Mouse (Mus musculus): ENCODE measurements around the gene Tppp2. TPM values are rescaled to one million over a fixed set of nuclear protein-coding genes. Genes with fewer than 3 reads are reported as not detected.
A peak's percentile ranks its signal among the peaks of the same experiment; 100 is the strongest.

The Tppp2 gene
- polyA plus RNA-seq, 1 experiment, result not detected

GRCm38 (mm10) chr14:51886051-51886450, 32.2 kb upstream of the Tppp2 start:
- Histone ChIP-seq H3K27me3 (ENCODE audit: control insufficient read depth, insufficient read depth, low read length) (no peaks in the 10 kb centered on the region), H3K4me1 (ENCODE audit: control insufficient read depth, insufficient read depth, low read length) (peaks cover 4% of the 10 kb centered on the region; the same call in 1 of the 2 replicates), H3K4me3 (replicated peaks; ENCODE audit: insufficient read depth, low read depth, low read length) (no peak overlapping the region), H3K27ac (ENCODE audit: insufficient read depth, low read length) (no peak overlapping the region)
- TF ChIP-seq POLR2A (IDR thresholded peaks at IDR 0.05; ENCODE audit: borderline replicate concordance, insufficient read depth, low read length) (no peak), CTCF (IDR thresholded peaks at IDR 0.05; ENCODE audit: borderline replicate concordance, insufficient read depth, low read depth, low read length) (no peak)
- no peak for DNase-seq
- 44% methylated on average over 6 of the region's 6 CpGs for WGBS

GRCm38 (mm10) chr14:51889833-51890232, 28.4 kb upstream of the Tppp2 start:
- Histone ChIP-seq H3K4me3 (replicated peaks; ENCODE audit: insufficient read depth, low read depth, low read length) (no peak overlapping the region), H3K27me3 (ENCODE audit: control insufficient read depth, insufficient read depth, low read length) (no peaks in the 10 kb centered on the region), H3K27ac (ENCODE audit: insufficient read depth, low read length) (no peak overlapping the region), H3K4me1 (ENCODE audit: control insufficient read depth, insufficient read depth, low read length) (peaks cover 4% of the 10 kb centered on the region; the same call in 1 of the 2 replicates)
- no peak for TF ChIP-seq POLR2A (IDR thresholded peaks at IDR 0.05; ENCODE audit: borderline replicate concordance, insufficient read depth, low read length)
- TF ChIP-seq CTCF (IDR thresholded peaks at IDR 0.05; ENCODE audit: borderline replicate concordance, insufficient read depth, low read depth, low read length), result no peak
- 87% methylated on average over 6 of the region's 6 CpGs for WGBS
- DNase-seq, result no peak

DNA sequence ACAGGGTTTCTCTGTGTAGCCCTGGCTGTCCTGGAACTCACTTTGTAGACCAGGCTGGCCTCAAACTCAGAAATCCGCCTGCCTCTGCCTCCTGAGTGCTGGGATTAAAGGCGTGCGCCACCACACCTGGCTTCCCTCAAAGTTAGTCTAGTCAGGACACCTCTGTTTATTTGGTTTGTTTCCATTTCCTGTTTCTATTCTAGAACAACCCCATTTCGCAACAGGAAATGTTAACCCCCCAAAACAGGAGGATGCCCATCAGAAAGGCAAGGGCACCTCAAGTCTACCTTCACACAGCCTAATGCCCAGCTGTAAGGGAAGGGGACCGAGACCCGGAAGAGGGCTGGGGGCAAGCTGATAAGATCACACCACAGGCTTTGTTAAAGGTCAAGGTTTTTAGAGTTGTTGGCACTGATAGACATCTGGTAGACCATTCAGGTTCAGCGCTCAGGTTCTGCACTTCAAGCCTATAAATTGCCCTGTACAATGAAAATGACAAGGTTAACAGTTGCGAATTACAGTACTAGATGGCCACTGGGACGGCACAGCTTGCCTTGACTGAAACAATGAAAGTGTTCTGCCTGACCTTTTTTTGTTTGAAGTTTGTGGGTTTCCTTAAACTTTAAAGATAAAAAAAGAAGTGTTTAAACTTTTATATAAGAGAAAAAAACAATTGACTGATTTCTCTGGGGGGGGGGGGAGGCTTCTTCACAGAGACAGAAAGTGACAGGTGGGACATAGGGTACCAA, 25.9 kb upstream of the Tppp2 start, which contains the start of gene Slc39a2:
Gene Slc39a2, plus strand, starts transcription at position 699 of the 749 bp plus-strand sequence.
- 92% methylated on average over 9 of the region's 9 CpGs for WGBS
- Histone ChIP-seq H3K27ac (ENCODE audit: insufficient read depth, low read length) (no peak within 1 kb of the TSS), H3K4me1 (ENCODE audit: control insufficient read depth, insufficient read depth, low read length) (no peaks in the 10 kb centered on the region), H3K4me3 (replicated peaks; ENCODE audit: insufficient read depth, low read depth, low read length) (no peak within 1 kb of the TSS), H3K27me3 (ENCODE audit: control insufficient read depth, insufficient read depth, low read length) (no peaks in the 10 kb centered on the region)
- TF ChIP-seq POLR2A (IDR thresholded peaks at IDR 0.05; ENCODE audit: borderline replicate concordance, insufficient read depth, low read length) (no peak), CTCF (IDR thresholded peaks at IDR 0.05; ENCODE audit: borderline replicate concordance, insufficient read depth, low read depth, low read length) (no peak)
- DNase-seq, result no peak

- WGBS, result 49% methylated on average over 10 of the region's 10 CpGs
- no peak overlapping the region for H3K4me3 ChIP-seq (replicated peaks; ENCODE audit: insufficient read depth, low read depth, low read length)
- H3K27me3 ChIP-seq (ENCODE audit: control insufficient read depth, insufficient read depth, low read length), result no peaks in the 10 kb centered on the region
- H3K4me1 ChIP-seq (ENCODE audit: control insufficient read depth, insufficient read depth, low read length), result no peaks in the 10 kb centered on the region
- DNase-seq, result no peak
- H3K27ac ChIP-seq (ENCODE audit: insufficient read depth, low read length), result no peak overlapping the region
- TF ChIP-seq POLR2A (IDR thresholded peaks at IDR 0.05; ENCODE audit: borderline replicate concordance, insufficient read depth, low read length) (no peak), CTCF (IDR thresholded peaks at IDR 0.05; ENCODE audit: borderline replicate concordance, insufficient read depth, low read depth, low read length) (no peak)
These were observed 25.0 kb upstream of the Tppp2 start for GRCm38 (mm10) chr14:51893094-51893794.

- Histone ChIP-seq H3K4me3 (replicated peaks; ENCODE audit: insufficient read depth, low read depth, low read length) (no peak overlapping the region), H3K4me1 (ENCODE audit: control insufficient read depth, insufficient read depth, low read length) (no peaks in the 10 kb centered on the region), H3K27ac (ENCODE audit: insufficient read depth, low read length) (no peak overlapping the region), H3K27me3 (ENCODE audit: control insufficient read depth, insufficient read depth, low read length) (no peaks in the 10 kb centered on the region)
- TF ChIP-seq CTCF (IDR thresholded peaks at IDR 0.05; ENCODE audit: borderline replicate concordance, insufficient read depth, low read depth, low read length), result no peak
- TF ChIP-seq POLR2A (IDR thresholded peaks at IDR 0.05; ENCODE audit: borderline replicate concordance, insufficient read depth, low read length), result no peak
- DNase-seq, result no peak
- 70% methylated on average over 3 of the region's 3 CpGs for WGBS
These were observed 24.4 kb upstream of the Tppp2 start for GRCm38 (mm10) chr14:51893809-51894208.

DNA sequence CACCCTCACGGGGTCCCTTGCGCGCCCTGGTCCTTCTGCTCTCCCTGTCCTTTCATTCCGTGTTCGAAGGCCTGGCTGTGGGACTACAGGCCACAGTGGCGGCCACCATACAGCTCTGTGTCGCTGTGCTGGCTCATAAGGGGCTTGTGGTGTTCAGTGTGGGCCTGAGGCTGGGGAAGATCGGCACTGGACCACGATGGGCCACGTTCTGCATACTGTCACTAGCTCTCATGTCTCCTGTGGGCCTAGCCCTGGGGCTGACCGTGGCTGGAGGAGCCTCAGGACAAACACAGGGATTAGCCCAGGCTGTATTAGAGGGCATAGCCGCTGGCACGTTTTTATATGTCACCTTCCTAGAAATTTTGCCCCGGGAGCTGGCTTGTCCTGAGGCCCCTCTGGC, 23.2 kb upstream of the Tppp2 start:
- Histone ChIP-seq H3K27me3 (ENCODE audit: control insufficient read depth, insufficient read depth, low read length) (no peaks in the 10 kb centered on the region), H3K4me3 (replicated peaks; ENCODE audit: insufficient read depth, low read depth, low read length) (no peak overlapping the region), H3K4me1 (ENCODE audit: control insufficient read depth, insufficient read depth, low read length) (no peaks in the 10 kb centered on the region), H3K27ac (ENCODE audit: insufficient read depth, low read length) (no peak overlapping the region)
- TF ChIP-seq CTCF (IDR thresholded peaks at IDR 0.05; ENCODE audit: borderline replicate concordance, insufficient read depth, low read depth, low read length) (no peak), POLR2A (IDR thresholded peaks at IDR 0.05; ENCODE audit: borderline replicate concordance, insufficient read depth, low read length) (no peak)
- 82% methylated on average over 14 of the region's 14 CpGs for WGBS
- DNase-seq, result no peak

- no peak overlapping the region for H3K27ac ChIP-seq (ENCODE audit: insufficient read depth, low read length)
- TF ChIP-seq POLR2A (IDR thresholded peaks at IDR 0.05; ENCODE audit: borderline replicate concordance, insufficient read depth, low read length) (no peak), CTCF (IDR thresholded peaks at IDR 0.05; ENCODE audit: borderline replicate concordance, insufficient read depth, low read depth, low read length) (no peak)
- H3K27me3 ChIP-seq (ENCODE audit: control insufficient read depth, insufficient read depth, low read length), result no peaks in the 10 kb centered on the region
- WGBS, result 36% methylated on average over 6 of the region's 6 CpGs
- no peaks in the 10 kb centered on the region for H3K4me1 ChIP-seq (ENCODE audit: control insufficient read depth, insufficient read depth, low read length)
- peak; percentile 48 to 62 for DNase-seq
- H3K4me3 ChIP-seq (replicated peaks; ENCODE audit: insufficient read depth, low read depth, low read length), result no peak overlapping the region
These were observed 22.2 kb upstream of the Tppp2 start for GRCm38 (mm10) chr14:51896019-51896418.
